Mouse (Mus musculus) embryonic facial prominence, embryonic 15.5 days (tissue): ENCODE measurements around the gene Top2a. TPM values are rescaled to one million over a fixed set of nuclear protein-coding genes. Genes with fewer than 3 reads are reported as not detected.

ENCODE experiments used
- ATAC-seq: fragments of 200-750 bp; cut with Nextera tagmentation; 2 replicates; pipeline ENCODE4 v1.8.0; 2017; ENCODE audit warnings: low read depth, moderate TSS enrichment; ENCODE audit not compliant: insufficient number of reproducible peaks, low FRiP score, low TSS enrichment
- H3K27ac ChIP-seq: fragments of 300-500 bp; sonication (generic); replicated peaks from 2 replicates; pipeline ENCODE4 v1.5.1; 2015; ENCODE audit warnings: mild to moderate bottlenecking, inconsistent platforms
- H3K27me3 ChIP-seq: fragments of 300-500 bp; sonication (generic); 2 replicates; pipeline ENCODE4 v1.6.1; 2015; ENCODE audit warnings: inconsistent platforms
- H3K36me3 ChIP-seq: fragments of 300-500 bp; sonication (generic); 2 replicates; pipeline ENCODE4 v1.6.1; 2015; ENCODE audit warnings: mild to moderate bottlenecking, inconsistent platforms
- H3K4me1 ChIP-seq: fragments of 300-500 bp; sonication (generic); 2 replicates; pipeline ENCODE4 v1.6.1; 2015; ENCODE audit warnings: inconsistent platforms
- H3K4me2 ChIP-seq: fragments of 300-500 bp; sonication (generic); replicated peaks from 2 replicates; pipeline ENCODE4 v1.6.1; 2015; ENCODE audit warnings: mild to moderate bottlenecking, inconsistent platforms
- H3K4me3 ChIP-seq: fragments of 300-500 bp; sonication (generic); replicated peaks from 2 replicates; pipeline ENCODE4 v1.5.1; 2015; ENCODE audit warnings: mild to moderate bottlenecking, inconsistent platforms
- H3K9ac ChIP-seq: fragments of 300-500 bp; sonication (generic); 2 replicates; pipeline ENCODE4 v1.6.1; 2015; ENCODE audit warnings: inconsistent platforms
- H3K9me3 ChIP-seq: fragments of 300-500 bp; sonication (generic); replicated peaks from 2 replicates; pipeline ENCODE4 v1.6.1; 2016; ENCODE audit warnings: inconsistent platforms
- WGBS: fragments of 180-500 bp; shearing (Covaris S2); methylation state at CpG from one replicate; pipeline ENCODE4 v1.1.7; 2015; 5-methylcytosine and 5-hydroxymethylcytosine counted together
- polyA plus RNA-seq: library from polyadenylated mRNA; unstranded; fragments of >200 nt; fragmentation: Nextera tagmentation; extraction: Ambion mirVana; gene quantifications from 2 replicates; pipeline ENCODE4 v1.2.1, GENCODE M21; 2015

The Top2a gene
- polyA plus RNA-seq, 1 experiment from 2014 or later: 162 TPM

- Histone ChIP-seq H3K4me3 (peak within 1 kb of the TSS; percentile 69), H3K9me3 (no peaks in the 10 kb centered on the region), H3K4me2 (peak within 1 kb of the TSS; percentile 88), H3K4me1 (peaks cover 39% of the 10 kb centered on the region), H3K27ac (peak within 1 kb of the TSS; percentile 97), H3K27me3 (no peaks in the 10 kb centered on the region), H3K9ac (peak within 1 kb of the TSS; percentile 96), H3K36me3 (no peaks in the 10 kb centered on the region; the same call in 1 of the 2 replicates)
- under 1% methylated on average over 62 of the region's 63 CpGs for WGBS
- peak; percentile 84 for ATAC-seq
Measured at GRCm38 (mm10) chr11:99041051-99041729, 17.2 kb upstream of the Top2a start, which contains the start of gene Igfbp4. Gene Igfbp4 (plus strand): TSS chr11:99041244.

- peak overlapping the region; percentile 96 for H3K9ac ChIP-seq
- WGBS: under 1% methylated on average over 17 of the region's 17 CpGs
- H3K36me3 ChIP-seq: no peaks in the 10 kb centered on the region; the same call in 1 of the 2 replicates
- ATAC-seq: 0 out of 2 replicates have a peak, but pooled peaks have one; percentile 10
- H3K27ac ChIP-seq: peak overlapping the region; percentile 97
- H3K4me1 ChIP-seq: peaks cover 31% of the 10 kb centered on the region
- peak overlapping the region; percentile 88 for H3K4me2 ChIP-seq
- H3K4me3 ChIP-seq: peak overlapping the region; percentile 69
- no peaks in the 10 kb centered on the region for H3K9me3 ChIP-seq
- no peaks in the 10 kb centered on the region for H3K27me3 ChIP-seq
Measured at GRCm38 (mm10) chr11:99040346-99040974, 16.5 kb upstream of the Top2a start.

GRCm38 (mm10) chr11:99039782-99040181, 15.8 kb upstream of the Top2a start:
- Histone ChIP-seq H3K4me3 (peak overlapping the region; percentile 69), H3K9ac (peak overlapping the region; percentile 96; the same call in 1 of the 2 replicates), H3K4me2 (peak overlapping the region; percentile 88), H3K36me3 (no peaks in the 10 kb centered on the region; the same call in 1 of the 2 replicates), H3K27me3 (no peaks in the 10 kb centered on the region), H3K4me1 (peaks cover 25% of the 10 kb centered on the region), H3K27ac (peak overlapping the region; percentile 97), H3K9me3 (no peaks in the 10 kb centered on the region)
- WGBS: under 1% methylated on average over 15 of the region's 15 CpGs
- peak; percentile 79 for ATAC-seq

- Histone ChIP-seq H3K9me3 (no peaks in the 10 kb centered on the region), H3K4me1 (peaks cover 8% of the 10 kb centered on the region; the same call in 1 of the 2 replicates), H3K27me3 (no peaks in the 10 kb centered on the region), H3K36me3 (no peaks in the 10 kb centered on the region), H3K4me3 (no peak overlapping the region), H3K9ac (no peak overlapping the region), H3K4me2 (no peak overlapping the region), H3K27ac (no peak overlapping the region)
- WGBS: 66% methylated on average over 6 of the region's 6 CpGs
- ATAC-seq: no peak
Measured at GRCm38 (mm10) chr11:99036254-99036653, 12.3 kb upstream of the Top2a start.

GRCm38 (mm10) chr11:99035350-99035749, 11.4 kb upstream of the Top2a start:
- no peak overlapping the region for H3K4me3 ChIP-seq
- no peak overlapping the region for H3K27ac ChIP-seq
- H3K27me3 ChIP-seq: no peaks in the 10 kb centered on the region
- no peak overlapping the region for H3K4me2 ChIP-seq
- WGBS: 79% methylated on average over 4 of the region's 4 CpGs
- H3K4me1 ChIP-seq: peaks cover 2% of the 10 kb centered on the region; the same call in 1 of the 2 replicates
- ATAC-seq: no peak
- no peaks in the 10 kb centered on the region for H3K36me3 ChIP-seq
- H3K9ac ChIP-seq: no peak overlapping the region
- H3K9me3 ChIP-seq: no peaks in the 10 kb centered on the region

- WGBS: 82% methylated on average over 12 of the region's 12 CpGs
- ATAC-seq: no peak
- no peak overlapping the region for H3K4me3 ChIP-seq
- H3K27ac ChIP-seq: no peak overlapping the region
- H3K36me3 ChIP-seq: no peaks in the 10 kb centered on the region
- H3K4me1 ChIP-seq: peaks cover 16% of the 10 kb centered on the region
- no peak overlapping the region for H3K9ac ChIP-seq
- H3K4me2 ChIP-seq: no peak overlapping the region
- H3K9me3 ChIP-seq: no peaks in the 10 kb centered on the region
- H3K27me3 ChIP-seq: no peaks in the 10 kb centered on the region
Measured at GRCm38 (mm10) chr11:99026899-99027440, 3.0 kb upstream of the Top2a start.

- H3K4me2 ChIP-seq: no peak overlapping the region
- H3K36me3 ChIP-seq: 0 out of 2 replicates have a peak, but pooled peaks cover 6% of the 10 kb centered on the region
- H3K27ac ChIP-seq: no peak overlapping the region
- H3K27me3 ChIP-seq: no peaks in the 10 kb centered on the region
- H3K4me3 ChIP-seq: no peak overlapping the region
- H3K9ac ChIP-seq: no peak overlapping the region
- peaks cover 21% of the 10 kb centered on the region for H3K4me1 ChIP-seq
- H3K9me3 ChIP-seq: no peaks in the 10 kb centered on the region
- WGBS: 93% methylated on average over 6 of the region's 6 CpGs
- no peak for ATAC-seq
Measured at GRCm38 (mm10) chr11:99025878-99026277, 1.9 kb upstream of the Top2a start.

- H3K9ac ChIP-seq: peak overlapping the region; percentile 33; the same call in 1 of the 2 replicates
- H3K9me3 ChIP-seq: no peaks in the 10 kb centered on the region
- H3K4me1 ChIP-seq: peaks cover 22% of the 10 kb centered on the region
- WGBS: 37% methylated on average over 18 of the region's 18 CpGs
- H3K27ac ChIP-seq: peak overlapping the region; percentile 87
- peak overlapping the region; percentile 88 for H3K4me3 ChIP-seq
- H3K36me3 ChIP-seq: peaks cover 13% of the 10 kb centered on the region
- H3K4me2 ChIP-seq: peak overlapping the region; percentile 55
- no peaks in the 10 kb centered on the region for H3K27me3 ChIP-seq
- no peak; the same call in 1 of the 2 replicates for ATAC-seq
Measured at GRCm38 (mm10) chr11:99024468-99025134, 612 bp upstream of the Top2a start.

- Histone ChIP-seq H3K36me3 (peaks cover 18% of the 10 kb centered on the region), H3K9me3 (no peaks in the 10 kb centered on the region), H3K4me1 (peaks cover 22% of the 10 kb centered on the region), H3K4me2 (peak overlapping the region; percentile 72), H3K9ac (peak overlapping the region; percentile 66), H3K27me3 (no peaks in the 10 kb centered on the region), H3K4me3 (peak overlapping the region; percentile 88), H3K27ac (0 out of 2 replicates have a peak overlapping the region, but pooled peaks have one; percentile 61)
- no peak for ATAC-seq
- 2% methylated on average over 4 of the region's 4 CpGs for WGBS
Measured at GRCm38 (mm10) chr11:99023094-99023493, 895 bp downstream of the Top2a start.

GRCm38 (mm10) chr11:99022384-99022933, 1.5 kb downstream of the Top2a start:
- 70% methylated on average over 5 of the region's 5 CpGs for WGBS

More at GRCm38 (mm10) chr11:99022384-99022933, 1.5 kb downstream of the Top2a start:
- H3K4me1 ChIP-seq: peaks cover 22% of the 10 kb centered on the region
- ATAC-seq: no peak
- no peaks in the 10 kb centered on the region for H3K27me3 ChIP-seq
- H3K36me3 ChIP-seq: peaks cover 24% of the 10 kb centered on the region
- H3K27ac ChIP-seq: no peak overlapping the region
- peak overlapping the region; percentile 88 for H3K4me3 ChIP-seq
- no peak overlapping the region for H3K9ac ChIP-seq
- H3K4me2 ChIP-seq: peak overlapping the region; percentile 72
- H3K9me3 ChIP-seq: no peaks in the 10 kb centered on the region
